Mouse (Mus musculus) c-Kit-positive CD71-positive TER-119-negative erythroid progenitor cells, embryonic 14.5 days (primary cell): ENCODE measurements around the gene Pigv.

Source experiments
- DNase-seq: peaks from one replicate; pipeline ENCODE4 v3.0.0-alpha.2; 2013; ENCODE audit warnings: low read depth

Gene Pigv

DNA sequence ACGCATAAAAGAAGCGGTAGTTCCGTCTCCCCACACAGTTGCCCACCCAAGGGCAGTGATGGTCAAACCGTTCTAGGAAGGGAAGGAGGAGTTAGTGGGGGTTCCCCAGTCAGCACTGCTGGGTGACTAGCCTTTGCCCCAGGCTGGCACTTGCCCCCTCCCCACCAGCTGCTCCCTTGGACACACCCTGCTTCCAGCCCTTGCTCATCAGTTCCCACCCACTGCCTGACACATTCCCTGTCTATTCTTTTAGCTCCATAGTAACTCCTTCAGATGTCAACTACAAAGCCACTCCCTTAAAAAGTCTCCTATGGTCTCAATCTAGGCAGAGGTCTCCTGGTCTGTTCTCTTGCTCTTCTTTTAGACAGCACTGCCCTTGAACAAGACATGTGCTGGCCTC, 58.6 kb downstream of the Pigv start:
- no peak for DNase-seq

DNA sequence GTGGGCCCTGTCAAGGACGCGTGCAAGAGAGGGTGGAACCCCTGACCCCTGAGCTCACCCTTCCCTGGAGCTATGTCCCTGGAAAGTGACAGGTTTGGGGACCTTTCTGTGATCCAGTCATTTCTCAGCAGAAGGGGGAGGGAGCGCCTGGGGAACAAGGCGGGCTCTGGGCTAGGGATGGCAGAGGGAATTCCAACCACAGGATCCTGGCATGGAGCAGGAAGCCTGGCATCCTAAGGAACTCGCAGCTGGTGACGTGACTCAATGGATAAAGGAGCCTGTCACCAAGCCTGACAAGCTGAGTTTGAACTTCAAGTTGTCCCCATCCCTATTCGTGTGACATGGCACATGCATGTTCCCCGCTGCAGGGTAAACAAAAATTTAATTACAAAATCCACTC, 59.4 kb downstream of the Pigv start:
- DNase-seq, result no peak

- DNase-seq, result no peak
Measured at GRCm38 (mm10) chr4:133612416-133612815, 60.0 kb downstream of the Pigv start.

- no peak for DNase-seq
Measured at GRCm38 (mm10) chr4:133611815-133612214, 60.6 kb downstream of the Pigv start.
